17 mouse cellular contexts compared by ENCODE assay signal in the genomic region with DNA sequence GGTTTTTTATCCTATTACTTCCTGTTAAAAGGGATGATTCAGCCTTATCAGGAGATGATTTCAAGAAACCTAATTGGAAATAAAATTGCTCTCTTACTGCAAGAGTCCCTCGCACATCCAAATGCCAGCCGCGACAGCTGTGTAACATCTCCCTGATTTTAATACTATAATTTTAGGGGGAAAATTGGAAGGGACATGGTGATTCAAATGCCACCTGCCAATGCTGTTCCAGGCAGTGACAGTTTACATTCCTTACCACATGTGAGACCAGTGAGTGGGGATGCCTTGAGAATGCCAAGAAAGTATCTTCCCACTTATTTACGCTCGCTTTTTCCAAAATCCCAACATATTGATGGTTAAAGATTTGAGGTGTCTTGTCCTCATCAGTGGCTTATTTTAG.
"Had no signal": no experiment of that assay in that cellular context is flagged by ENCODE, and none has a peak within 500 bp of the region (broad histone marks: within the 10 kb centered on the region; RNA-seq: fewer than 3 reads in every experiment).

No protein-coding gene starts in this region.

- H3K9me3 ChIP-seq: limb, embryonic 12.5 days; limb, embryonic 15.5 days; megakaryocyte, embryonic 14.5 days; midbrain, embryonic 10.5 days had no signal

- H3K4me3 ChIP-seq: limb, embryonic 12.5 days; limb, embryonic 15.5 days; megakaryocyte, embryonic 14.5 days; midbrain, embryonic 10.5 days had no signal

- H3K4me2 ChIP-seq: limb, embryonic 12.5 days; limb, embryonic 15.5 days; liver, embryonic 11.5 days; lung, embryonic 14.5 days had no signal

- H3K36me3 ChIP-seq: limb, embryonic 12.5 days; limb, embryonic 15.5 days; midbrain, embryonic 10.5 days had no signal

- H3K9ac ChIP-seq: limb, embryonic 12.5 days; limb, embryonic 15.5 days; liver, embryonic 14.5 days; liver, postnatal 0 days; lung, embryonic 14.5 days had no signal

- ATAC-seq: liver, postnatal 0 days; lung, postnatal 0 days had no signal

- H3K27me3 ChIP-seq: limb, embryonic 12.5 days; limb, embryonic 15.5 days; megakaryocyte, embryonic 14.5 days had no signal

- H3K27ac ChIP-seq: kidney, postnatal 0 days; limb, embryonic 12.5 days; limb, embryonic 15.5 days; liver, embryonic 14.5 days; midbrain, embryonic 10.5 days had no signal

- DNase-seq: kidney, adult 2 months; kidney, postnatal 25 days; left cerebral cortex, postnatal 4 days; liver, postnatal 0 days; lung, embryonic 14.5 days; lung, postnatal 36 days; right cerebral cortex, postnatal 14 days; thymus, adult 18-20 months; thymus, postnatal 36 days had no signal

- H3K4me1 ChIP-seq: limb, embryonic 12.5 days; limb, embryonic 15.5 days had no signal
